Mouse (Mus musculus): ENCODE results near the gene Purb.

Purb gene

GRCm38 (mm10) chr11:6444077-6444853 lies 31.5 kb downstream of the Purb start, which contains the start of gene H2afv:
Gene H2afv (minus strand): TSS chr11:6444443.
- peak; percentile 100 for DNase-seq (ENCODE audit: low spot score)

DNA sequence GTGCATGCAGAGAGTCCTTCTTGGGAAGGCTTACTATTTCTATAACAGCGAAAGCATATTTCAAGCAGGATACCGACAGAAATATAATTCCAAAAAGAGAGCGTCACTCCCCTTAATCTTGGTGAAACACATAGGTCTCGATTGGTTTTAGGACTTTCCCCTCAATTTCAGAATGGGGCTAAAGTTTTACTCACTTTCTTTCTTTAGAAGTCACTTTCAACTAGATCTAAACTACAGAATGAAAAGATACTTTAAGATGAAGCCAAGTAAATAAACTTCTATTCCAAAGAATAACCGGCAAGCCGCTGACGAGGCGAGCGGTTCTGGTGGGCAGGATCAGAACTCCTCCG lies 32.0 kb downstream of the Purb start:
- DNase-seq (ENCODE audit: low spot score), result no peak

GRCm38 (mm10) chr11:6443102-6443501 lies 32.6 kb downstream of the Purb start:
- DNase-seq (ENCODE audit: low spot score), result peak; percentile 28

DNA sequence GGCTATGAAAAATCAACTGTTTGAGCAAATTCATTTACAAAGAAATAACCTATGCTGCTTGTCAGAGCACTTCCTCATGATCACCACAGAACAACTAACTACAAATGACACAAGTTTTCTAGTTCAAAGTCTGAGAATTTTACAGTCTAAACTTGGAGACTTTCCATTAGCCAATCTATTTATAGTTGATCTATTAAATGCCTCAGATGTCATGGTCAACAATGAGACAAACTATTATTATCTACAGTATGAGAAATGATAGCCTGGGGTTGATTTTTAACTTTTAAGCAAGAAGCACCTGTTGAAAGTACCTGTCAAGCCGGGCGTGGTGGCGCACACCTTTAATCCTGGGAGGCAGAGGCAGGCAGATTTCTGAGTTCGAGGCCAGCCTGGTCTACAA lies 33.2 kb downstream of the Purb start:
- no peak for DNase-seq (ENCODE audit: low spot score)

GRCm38 (mm10) chr11:6440171-6440570 lies 35.5 kb downstream of the Purb start:
- DNase-seq (ENCODE audit: low spot score), result no peak

DNA sequence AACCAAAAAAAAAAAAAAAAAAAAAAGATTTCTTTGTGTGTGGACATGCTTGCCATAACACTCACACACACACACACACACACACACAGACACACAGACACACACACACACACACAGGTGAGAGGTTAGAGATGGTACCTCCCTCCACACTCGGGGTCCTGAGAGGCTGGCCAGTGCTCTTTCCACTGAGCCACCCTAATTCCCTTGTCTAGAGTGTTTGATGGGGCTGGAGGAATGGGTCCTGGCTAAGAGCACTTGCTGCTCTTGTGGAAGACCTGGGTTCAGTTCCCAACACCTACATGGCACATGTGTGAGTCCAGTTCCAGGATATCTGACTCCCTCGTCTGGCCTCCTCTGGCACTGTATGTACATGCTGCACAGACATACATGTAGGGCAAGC lies 38.0 kb downstream of the Purb start:
- no peak for DNase-seq (ENCODE audit: low spot score)

DNA sequence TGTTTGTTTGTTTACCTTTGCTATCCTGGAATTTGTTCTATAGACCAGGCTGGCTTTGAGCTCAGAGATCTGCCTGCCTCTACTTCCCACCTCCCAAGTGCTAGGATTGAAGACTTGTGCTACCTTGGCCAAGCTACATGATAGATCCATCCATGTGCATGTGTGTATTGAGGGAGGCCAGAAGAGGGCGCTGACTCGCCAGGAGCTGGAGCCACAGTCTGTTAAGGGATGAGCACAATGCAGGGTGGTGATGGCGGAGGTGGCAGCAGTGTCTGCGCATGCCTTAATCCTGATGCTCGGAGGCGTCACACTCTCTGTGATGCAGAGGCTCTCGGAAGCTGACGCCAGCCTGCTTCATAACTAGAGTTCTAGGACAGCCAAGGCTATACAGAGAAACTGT lies 39.3 kb downstream of the Purb start:
- DNase-seq (ENCODE audit: low spot score), result peak; percentile 60

GRCm38 (mm10) chr11:6430186-6430585 lies 45.5 kb downstream of the Purb start:
- no peak for DNase-seq (ENCODE audit: low spot score)

GRCm38 (mm10) chr11:6420722-6421350 lies 54.9 kb downstream of the Purb start:
- DNase-seq (ENCODE audit: low spot score), result no peak

DNA sequence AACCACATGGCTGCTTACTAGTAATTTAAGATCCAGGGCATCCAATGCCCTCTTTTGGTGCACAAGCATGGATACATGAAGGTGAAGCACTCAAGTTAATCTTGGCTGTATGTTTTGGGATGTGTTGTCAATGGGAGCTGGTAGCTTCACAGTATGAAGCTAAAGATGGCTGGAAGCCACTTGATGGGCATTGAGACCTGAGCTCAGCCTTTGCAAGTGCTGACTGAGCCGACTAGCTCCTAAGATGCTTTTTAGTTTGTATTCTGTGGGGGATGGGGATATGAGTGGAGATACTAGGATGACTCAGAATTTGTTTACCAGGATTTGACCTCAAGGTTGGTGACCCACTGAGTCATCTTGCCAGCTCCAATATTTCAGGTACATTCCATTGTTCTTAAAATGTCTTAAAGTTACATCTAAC lies 55.4 kb downstream of the Purb start:
- no peak for DNase-seq (ENCODE audit: low spot score)

GRCm38 (mm10) chr11:6419156-6419555 lies 56.6 kb downstream of the Purb start:
- peak; percentile 14 for DNase-seq (ENCODE audit: low spot score)

DNA sequence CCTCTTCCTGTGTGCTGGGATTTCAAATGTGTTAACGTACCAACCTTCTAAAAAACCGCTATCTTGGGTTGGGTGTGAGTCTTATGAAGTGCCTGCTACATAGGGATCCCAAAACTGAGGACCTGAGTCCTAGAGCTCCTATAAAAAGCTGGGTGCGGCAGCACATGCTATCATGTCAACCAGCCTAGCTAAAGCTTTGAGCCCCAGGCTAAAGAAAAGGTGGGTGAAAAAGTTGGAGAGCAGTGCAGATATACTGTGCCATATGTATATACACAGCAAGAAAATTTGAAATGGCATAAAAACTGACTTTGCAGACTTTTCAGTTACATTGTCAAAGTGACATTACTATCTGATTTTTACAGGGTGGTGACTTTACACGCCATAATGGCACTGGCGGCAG lies 57.0 kb downstream of the Purb start:
- DNase-seq (ENCODE audit: low spot score), result no peak

Data from embryo, embryonic 10.5 days (tissue).